9 mouse cellular contexts compared by ENCODE assay signal in genomic region chr2:72145281-72145875, GRCm38 (mm10).
DNase-seq lines count a peak whose midpoint lies in the region; ATAC-seq lines count a peak whose summit lies in the region.
"Had no signal": no experiment of that assay in that cellular context is flagged by ENCODE, and none has a peak within 500 bp of the region (broad histone marks: within the 10 kb centered on the region; RNA-seq: fewer than 3 reads in every experiment).

No protein-coding gene starts in this region.

- WGBS in heart, embryonic 10.5 days, result 81% methylated on average over 11 of the region's 11 CpGs

- H3K27me3 ChIP-seq in heart, embryonic 10.5 days (ENCODE audit: insufficient read depth, poor library complexity, severe bottlenecking), result no peaks in the 10 kb centered on the region

- H3K4me3 ChIP-seq in heart, embryonic 10.5 days, result no peak overlapping the region

- H3K9me3 ChIP-seq in heart, embryonic 10.5 days, result no peaks in the 10 kb centered on the region

- intact Hi-C loops in left cerebral cortex, postnatal 36 days (cut with DNase I), result loop anchor here (5.0 kb wide), 1 partner anchor 48 kb away; no protein-coding TSS in a partner anchor

- no peak for DNase-seq in heart, embryonic 10.5 days (ENCODE audit: low spot score)
- DNase-seq in heart, adult 9 months (ENCODE audit: low spot score in 2 of 2), result no peak
- peak; percentile 74 for DNase-seq in ovary, adult 18-20 months (ENCODE audit: low spot score)
- no peak for DNase-seq in ovary, postnatal 10 days (ENCODE audit: low spot score)
- DNase-seq in thymus, postnatal 4 days, result peak; percentile 67
- DNase-seq in right cerebral cortex, adult 2 months (ENCODE audit: low spot score in 2 of 2), result no peak
- DNase-seq in left cerebral cortex, postnatal 36 days (ENCODE audit: low spot score in 2 of 2), result no peak
- DNase-seq: cerebellum, postnatal 36 days had no signal

- H3K4me1 ChIP-seq in heart, embryonic 10.5 days, result peaks cover 21% of the 10 kb centered on the region

- peak overlapping the region; percentile 2; the same call in 1 of the 2 replicates for H3K27ac ChIP-seq in heart, embryonic 10.5 days

- H3K36me3 ChIP-seq in heart, embryonic 10.5 days, result no peaks in the 10 kb centered on the region

- ATAC-seq in megakaryocyte, adult 5-6 weeks (ENCODE audit: poor library complexity, severe bottlenecking), result peak; percentile 32; the same call in 1 of the 2 replicates

Comparison
In these comparisons a context has a peak if more than half of its experiments do, and no peak if none do; other contexts are left out.
1. DNase-seq: peak in ovary, adult 18-20 months (single experiment) and thymus, postnatal 4 days (single experiment); none in heart, embryonic 10.5 days (single experiment), heart, adult 9 months (0 of 2), ovary, postnatal 10 days (single experiment), right cerebral cortex, adult 2 months (0 of 2) and left cerebral cortex, postnatal 36 days (0 of 2).